Mouse (Mus musculus) retina, postnatal 1 day (tissue): Measurements from ENCODE around the gene Usp47.
"Not testable (repeated sequence)": the region's sequence is repeated elsewhere in the genome, so short reads cannot be mapped to it uniquely, and the experiment has no call there.

Experiments
- DNase-seq: peaks from one replicate; pipeline ENCODE4 v3.0.0-alpha.2; 2012

Gene Usp47

GRCm38 (mm10) chr7:112042758-112043157 lies 19.5 kb downstream of the Usp47 start:
- DNase-seq = no peak

GRCm38 (mm10) chr7:112045249-112045648 lies 21.9 kb downstream of the Usp47 start:
- no peak for DNase-seq

GRCm38 (mm10) chr7:112045794-112046388 lies 22.6 kb downstream of the Usp47 start:
- no peak for DNase-seq

- no peak for DNase-seq
Observed at GRCm38 (mm10) chr7:112048643-112049042, 25.3 kb downstream of the Usp47 start.

- no peak for DNase-seq
Observed at GRCm38 (mm10) chr7:112053667-112054066, 30.4 kb downstream of the Usp47 start.

- no peak for DNase-seq
Observed at GRCm38 (mm10) chr7:112055901-112056625, 32.8 kb downstream of the Usp47 start.

GRCm38 (mm10) chr7:112074868-112075267 lies 51.6 kb downstream of the Usp47 start:
- DNase-seq = no peak

- DNase-seq = no peak
Observed at GRCm38 (mm10) chr7:112082636-112083035, 59.3 kb downstream of the Usp47 start.

- no peak for DNase-seq
Observed at GRCm38 (mm10) chr7:112084222-112084621, 60.9 kb downstream of the Usp47 start.

- peak; percentile 91 for DNase-seq
Observed at GRCm38 (mm10) chr7:112085062-112085461, 61.8 kb downstream of the Usp47 start.

- no peak for DNase-seq
Observed at GRCm38 (mm10) chr7:112086186-112086585, 62.9 kb downstream of the Usp47 start.

GRCm38 (mm10) chr7:112094923-112095322 lies 71.6 kb downstream of the Usp47 start:
- not testable (repeated sequence) for DNase-seq

- no peak for DNase-seq
Observed at GRCm38 (mm10) chr7:112100887-112101286, 77.6 kb downstream of the Usp47 start.

- DNase-seq = no peak
Observed at GRCm38 (mm10) chr7:112102933-112103332, 79.6 kb downstream of the Usp47 start.

GRCm38 (mm10) chr7:112103816-112104215 lies 80.5 kb downstream of the Usp47 start:
- no peak for DNase-seq

- DNase-seq = no peak
Observed at GRCm38 (mm10) chr7:112108757-112109156, 85.5 kb downstream of the Usp47 start.

- peak; percentile 16 for DNase-seq
Observed at GRCm38 (mm10) chr7:112110638-112111372, 87.5 kb downstream of the Usp47 start.

GRCm38 (mm10) chr7:112117501-112117900 lies 94.2 kb downstream of the Usp47 start:
- peak; percentile 6 for DNase-seq

GRCm38 (mm10) chr7:112118086-112118485 lies 94.8 kb downstream of the Usp47 start:
- DNase-seq = no peak

GRCm38 (mm10) chr7:112119248-112119647 lies 95.9 kb downstream of the Usp47 start:
- no peak for DNase-seq

GRCm38 (mm10) chr7:112120861-112121810 lies 97.8 kb downstream of the Usp47 start:
- peak; percentile 48 for DNase-seq

- DNase-seq = no peak
Observed at GRCm38 (mm10) chr7:112121866-112122500, 98.7 kb downstream of the Usp47 start.
